Mouse (Mus musculus): Measurements from ENCODE around the gene Rnf13. TPM values are rescaled to one million over a fixed set of nuclear protein-coding genes. Genes with fewer than 3 reads are reported as not detected.

Rnf13 gene
- polyA plus RNA-seq, 2 experiments, result 9.7 to 34.7 TPM

GRCm38 (mm10) chr3:57714151-57714550 is 21.7 kb upstream of the Rnf13 start:
- Histone ChIP-seq H3K9ac (replicated peaks) (no peak overlapping the region), H3K27ac (no peak overlapping the region), H3K4me1 (replicated peaks; ENCODE audit: control insufficient read depth in 2 of 2, insufficient read depth in 2 of 2, low read length in 1 of 2) (no peaks in the 10 kb centered on the region), H3K27me3 (ENCODE audit: control insufficient read depth, insufficient read depth, low read length) (no peaks in the 10 kb centered on the region), H3K4me2 (ENCODE audit: low read depth) (no peak overlapping the region), H3K36me3 (replicated peaks; ENCODE audit: control insufficient read depth, insufficient read depth, low read depth) (no peaks in the 10 kb centered on the region), H3K4me3 (ENCODE audit: insufficient read depth in 1 of 2, low read depth in 2 of 2, low read length in 2 of 2) (no peak overlapping the region), H3K9me3 (ENCODE audit: control insufficient read depth, low read length) (no peaks in the 10 kb centered on the region)
- no peak for ATAC-seq (ENCODE audit: insufficient read depth)
- TF ChIP-seq EP300 (IDR thresholded peaks at IDR 0.05; ENCODE audit: low read depth) (no peak), CTCF (IDR thresholded peaks at IDR 0.05; ENCODE audit: low read depth) (no peak)
- WGBS (ENCODE audit: insufficient replicate concordance), result 68% methylated on average over 6 of the region's 6 CpGs
- no peak for DNase-seq (ENCODE audit: low read depth in 3 of 3, low spot score in 3 of 3)

DNA sequence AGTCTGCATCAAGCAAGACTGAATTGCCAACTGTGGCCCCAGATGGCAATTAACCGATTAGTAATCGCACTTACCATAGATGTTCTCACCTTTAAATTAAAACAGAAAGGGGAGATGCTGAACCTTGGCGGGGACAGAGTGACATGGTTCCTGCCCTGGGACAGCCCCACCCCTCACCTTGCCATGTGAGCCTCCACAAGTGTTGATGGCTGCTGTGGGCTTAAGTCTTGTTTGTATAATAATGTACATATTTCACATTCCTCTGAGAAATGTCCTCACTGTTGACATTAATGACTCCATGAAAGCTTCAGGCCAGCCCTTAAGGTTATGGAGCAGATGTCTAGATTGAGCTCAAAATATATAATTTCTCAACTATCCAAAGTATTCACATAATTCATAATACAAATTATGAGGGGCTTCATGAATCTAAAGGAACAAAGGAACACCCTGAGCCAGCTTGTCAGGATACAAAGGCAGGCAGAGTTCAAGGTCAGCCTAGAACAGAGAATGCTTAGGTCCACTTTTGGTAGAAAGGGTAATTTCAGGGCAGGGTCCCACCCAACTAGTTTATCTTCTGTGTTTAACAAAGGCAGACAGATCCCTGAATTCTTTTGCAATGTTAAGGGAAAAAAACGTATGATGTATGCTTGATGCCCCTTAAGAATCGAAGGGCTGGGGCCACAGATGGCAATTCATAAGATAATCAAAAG is 3.5 kb upstream of the Rnf13 start:
- Histone ChIP-seq H3K27me3 (ENCODE audit: control insufficient read depth, insufficient read depth, low read length) (no peaks in the 10 kb centered on the region), H3K4me2 (ENCODE audit: low read depth) (no peak overlapping the region), H3K36me3 (replicated peaks; ENCODE audit: control insufficient read depth, insufficient read depth, low read depth) (no peaks in the 10 kb centered on the region), H3K9me3 (ENCODE audit: control insufficient read depth, low read length) (no peaks in the 10 kb centered on the region), H3K27ac (no peak overlapping the region), H3K4me1 (replicated peaks; ENCODE audit: control insufficient read depth in 2 of 2, insufficient read depth in 2 of 2, low read length in 1 of 2) (peaks cover 4 to 8% of the 10 kb centered on the region in 2 experiments), H3K9ac (replicated peaks) (no peak overlapping the region), H3K4me3 (ENCODE audit: insufficient read depth in 1 of 2, low read depth in 2 of 2, low read length in 2 of 2) (no peak overlapping the region)
- 62% methylated on average over 5 of the region's 5 CpGs for WGBS (ENCODE audit: insufficient replicate concordance)
- no peak for TF ChIP-seq EP300 (IDR thresholded peaks at IDR 0.05; ENCODE audit: low read depth)
- no peak for TF ChIP-seq CTCF (IDR thresholded peaks at IDR 0.05; ENCODE audit: low read depth)
- no peak for DNase-seq (ENCODE audit: low read depth in 3 of 3, low spot score in 3 of 3)
- no peak for ATAC-seq (ENCODE audit: insufficient read depth)

- H3K4me1 ChIP-seq (replicated peaks; ENCODE audit: control insufficient read depth in 2 of 2, insufficient read depth in 2 of 2, low read length in 1 of 2), result peaks cover 4 to 9% of the 10 kb centered on the region in 2 experiments
- 1% methylated on average over 13 of the region's 13 CpGs for WGBS (ENCODE audit: insufficient replicate concordance)
- DNase-seq (ENCODE audit: low read depth in 3 of 3, low spot score in 3 of 3) (no peak), ATAC-seq (ENCODE audit: insufficient read depth) (no peak)
- H3K27ac ChIP-seq, result peak overlapping the region; percentile 77
- H3K4me3 ChIP-seq (ENCODE audit: insufficient read depth in 1 of 2, low read depth in 2 of 2, low read length in 2 of 2), result peak overlapping the region; percentile 84 to 95
- no peaks in the 10 kb centered on the region for H3K9me3 ChIP-seq (ENCODE audit: control insufficient read depth, low read length)
- H3K4me2 ChIP-seq (ENCODE audit: low read depth), result peak overlapping the region; percentile 80
- no peaks in the 10 kb centered on the region for H3K36me3 ChIP-seq (replicated peaks; ENCODE audit: control insufficient read depth, insufficient read depth, low read depth)
- peak overlapping the region; percentile 78 for H3K9ac ChIP-seq (replicated peaks)
- TF ChIP-seq EP300 (IDR thresholded peaks at IDR 0.05; ENCODE audit: low read depth) (no peak), CTCF (IDR thresholded peaks at IDR 0.05; ENCODE audit: low read depth) (no peak)
- H3K27me3 ChIP-seq (ENCODE audit: control insufficient read depth, insufficient read depth, low read length), result no peaks in the 10 kb centered on the region
Observed at GRCm38 (mm10) chr3:57736419-57737095, 695 bp downstream of the Rnf13 start.

DNA sequence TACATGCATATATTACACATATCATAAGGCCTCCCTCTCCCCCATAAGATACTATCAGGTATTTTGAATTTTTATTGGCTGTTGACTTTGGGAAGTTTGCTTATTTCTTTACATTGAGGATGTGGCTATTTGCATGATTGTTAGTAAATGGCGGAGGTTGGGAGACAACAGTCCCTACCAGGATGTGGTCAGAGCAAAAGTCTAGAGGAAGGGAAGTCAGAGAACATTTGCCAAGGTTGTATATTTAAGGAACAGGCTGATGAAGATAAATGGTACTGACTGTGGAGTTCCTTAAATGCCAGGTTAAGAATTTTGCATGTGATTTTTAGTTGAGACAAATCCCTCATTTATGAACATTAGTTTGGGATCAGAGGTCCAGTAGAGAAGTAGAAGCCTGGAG is 4.0 kb downstream of the Rnf13 start:
- WGBS (ENCODE audit: insufficient replicate concordance), result 46% methylated on average over 1 of the region's 1 CpGs
- no peaks in the 10 kb centered on the region for H3K36me3 ChIP-seq (replicated peaks; ENCODE audit: control insufficient read depth, insufficient read depth, low read depth)
- no peaks in the 10 kb centered on the region for H3K27me3 ChIP-seq (ENCODE audit: control insufficient read depth, insufficient read depth, low read length)
- no peak overlapping the region for H3K4me2 ChIP-seq (ENCODE audit: low read depth)
- H3K4me1 ChIP-seq (replicated peaks; ENCODE audit: control insufficient read depth in 2 of 2, insufficient read depth in 2 of 2, low read length in 1 of 2), result peaks cover 4 to 9% of the 10 kb centered on the region in 2 experiments
- no peak overlapping the region for H3K4me3 ChIP-seq (ENCODE audit: insufficient read depth in 1 of 2, low read depth in 2 of 2, low read length in 2 of 2)
- DNase-seq (ENCODE audit: low read depth in 3 of 3, low spot score in 3 of 3), result no peak
- no peak for TF ChIP-seq EP300 (IDR thresholded peaks at IDR 0.05; ENCODE audit: low read depth)
- no peak for TF ChIP-seq CTCF (IDR thresholded peaks at IDR 0.05; ENCODE audit: low read depth)
- no peak overlapping the region for H3K9ac ChIP-seq (replicated peaks)
- no peaks in the 10 kb centered on the region for H3K9me3 ChIP-seq (ENCODE audit: control insufficient read depth, low read length)
- ATAC-seq (ENCODE audit: insufficient read depth), result no peak
- H3K27ac ChIP-seq, result no peak overlapping the region

GRCm38 (mm10) chr3:57748576-57749267 is 12.9 kb downstream of the Rnf13 start:
- Histone ChIP-seq H3K27ac (no peak overlapping the region), H3K9ac (replicated peaks) (no peak overlapping the region), H3K4me2 (ENCODE audit: low read depth) (no peak overlapping the region), H3K9me3 (ENCODE audit: control insufficient read depth, low read length) (no peaks in the 10 kb centered on the region), H3K36me3 (replicated peaks; ENCODE audit: control insufficient read depth, insufficient read depth, low read depth) (no peaks in the 10 kb centered on the region), H3K27me3 (ENCODE audit: control insufficient read depth, insufficient read depth, low read length) (no peaks in the 10 kb centered on the region), H3K4me3 (ENCODE audit: insufficient read depth in 1 of 2, low read depth in 2 of 2, low read length in 2 of 2) (no peak overlapping the region), H3K4me1 (replicated peaks; ENCODE audit: control insufficient read depth in 2 of 2, insufficient read depth in 2 of 2, low read length in 1 of 2) (no peaks in the 10 kb centered on the region)
- DNase-seq (ENCODE audit: low read depth in 3 of 3, low spot score in 3 of 3), result no peak
- TF ChIP-seq EP300 (IDR thresholded peaks at IDR 0.05; ENCODE audit: low read depth) (no peak), CTCF (IDR thresholded peaks at IDR 0.05; ENCODE audit: low read depth) (no peak)
- WGBS (ENCODE audit: insufficient replicate concordance), result 65% methylated on average over 3 of the region's 3 CpGs
- ATAC-seq (ENCODE audit: insufficient read depth), result no peak

All from liver, embryonic 14.5 days (tissue).